Mouse (Mus musculus): Measurements from ENCODE around the gene Ankrd13a.

DNA sequence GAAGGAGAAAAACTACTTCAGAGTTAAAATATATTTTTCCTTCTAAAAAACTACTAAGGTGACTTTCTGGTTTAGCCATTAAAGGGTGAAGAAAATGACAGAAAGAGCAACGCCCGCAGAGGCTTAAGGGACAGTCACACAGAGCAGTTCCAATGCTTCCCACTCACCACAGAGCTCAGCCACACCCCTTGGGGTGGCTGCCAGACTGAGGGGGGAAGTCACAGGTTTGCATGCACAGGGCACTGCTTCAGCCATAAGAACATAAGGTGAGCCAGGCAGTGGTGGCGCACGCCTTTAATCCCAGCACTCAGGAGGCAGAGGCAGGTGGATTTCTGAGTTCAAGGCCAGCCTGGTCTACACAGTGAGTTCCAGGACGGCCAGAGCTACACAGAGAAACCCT, 28.9 kb upstream of the Ankrd13a start:
- TF ChIP-seq CTCF (IDR thresholded peaks at IDR 0.05; ENCODE audit: low read depth), result no peak
- TF ChIP-seq EP300 (IDR thresholded peaks at IDR 0.05; ENCODE audit: low read depth), result no peak

Data from heart, postnatal 0 days (tissue).